Mouse (Mus musculus): ENCODE measurements around the gene Tspan8. TPM values are rescaled to one million over a fixed set of nuclear protein-coding genes. Genes with fewer than 3 reads are reported as not detected.

Gene Tspan8
- 1.2 and 1.3 TPM in 2 replicates for polyA plus RNA-seq (2012; ENCODE audit: insufficient read depth, insufficient read length, missing spikeins)

DNA sequence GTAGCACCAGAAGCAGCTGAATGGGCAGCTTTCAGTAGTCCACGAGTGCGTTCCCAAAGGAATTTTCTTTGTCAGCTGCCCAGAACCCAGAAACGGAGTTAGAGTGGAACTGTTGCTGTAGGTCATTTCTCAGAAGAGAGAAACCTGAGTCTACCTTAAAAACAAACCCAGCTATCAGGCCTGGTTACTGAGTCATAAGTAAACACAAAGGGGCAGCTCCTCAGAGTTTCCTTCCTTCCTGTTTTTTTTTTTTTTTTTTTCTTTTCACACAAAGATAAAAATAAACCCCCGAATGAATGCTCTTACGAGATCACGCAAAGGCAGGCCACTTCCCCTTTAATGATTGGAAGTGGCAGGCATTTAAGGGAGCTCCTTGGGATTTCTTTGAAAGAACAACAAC, at the start of gene Tspan8:
TSS of gene Tspan8 (plus strand) at position 322 of the 400 bp plus-strand sequence.
- TF ChIP-seq CTCF (IDR thresholded peaks at IDR 0.05; ENCODE audit: low read depth, low read length) (no peak), POLR2A (IDR thresholded peaks at IDR 0.05; ENCODE audit: borderline replicate concordance, low read depth, low read length) (no peak)
- H3K4me1 ChIP-seq (ENCODE audit: control insufficient read depth, insufficient read depth, low read length) = peaks cover 17% of the 10 kb centered on the region
- H3K4me3 ChIP-seq (ENCODE audit: insufficient read depth, low read length) = no peak within 1 kb of the TSS
- peak within 1 kb of the TSS; percentile 50 for H3K27ac ChIP-seq (ENCODE audit: insufficient read depth, low read depth, low read length)

- Histone ChIP-seq H3K4me1 (ENCODE audit: control insufficient read depth, insufficient read depth, low read length) (no peaks in the 10 kb centered on the region), H3K27ac (ENCODE audit: insufficient read depth, low read depth, low read length) (no peak overlapping the region), H3K4me3 (ENCODE audit: insufficient read depth, low read length) (no peak overlapping the region)
- no peak for TF ChIP-seq POLR2A (IDR thresholded peaks at IDR 0.05; ENCODE audit: borderline replicate concordance, low read depth, low read length)
- TF ChIP-seq CTCF (IDR thresholded peaks at IDR 0.05; ENCODE audit: low read depth, low read length) = no peak
These were observed 46.6 kb upstream of the Tspan8 start for GRCm38 (mm10) chr10:115770032-115770431.

GRCm38 (mm10) chr10:115774451-115774850, 42.2 kb upstream of the Tspan8 start:
- H3K4me1 ChIP-seq (ENCODE audit: control insufficient read depth, insufficient read depth, low read length) = no peaks in the 10 kb centered on the region
- no peak overlapping the region for H3K4me3 ChIP-seq (ENCODE audit: insufficient read depth, low read length)
- no peak for TF ChIP-seq CTCF (IDR thresholded peaks at IDR 0.05; ENCODE audit: low read depth, low read length)
- no peak for TF ChIP-seq POLR2A (IDR thresholded peaks at IDR 0.05; ENCODE audit: borderline replicate concordance, low read depth, low read length)
- no peak overlapping the region for H3K27ac ChIP-seq (ENCODE audit: insufficient read depth, low read depth, low read length)

GRCm38 (mm10) chr10:115775945-115776905, 40.4 kb upstream of the Tspan8 start:
- no peak overlapping the region for H3K4me3 ChIP-seq (ENCODE audit: insufficient read depth, low read length)
- no peak overlapping the region for H3K27ac ChIP-seq (ENCODE audit: insufficient read depth, low read depth, low read length)
- TF ChIP-seq POLR2A (IDR thresholded peaks at IDR 0.05; ENCODE audit: borderline replicate concordance, low read depth, low read length) (no peak), CTCF (IDR thresholded peaks at IDR 0.05; ENCODE audit: low read depth, low read length) (no peak)
- no peaks in the 10 kb centered on the region for H3K4me1 ChIP-seq (ENCODE audit: control insufficient read depth, insufficient read depth, low read length)

- H3K27ac ChIP-seq (ENCODE audit: insufficient read depth, low read depth, low read length) = no peak overlapping the region
- no peak overlapping the region for H3K4me3 ChIP-seq (ENCODE audit: insufficient read depth, low read length)
- no peaks in the 10 kb centered on the region for H3K4me1 ChIP-seq (ENCODE audit: control insufficient read depth, insufficient read depth, low read length)
- TF ChIP-seq CTCF (IDR thresholded peaks at IDR 0.05; ENCODE audit: low read depth, low read length) (no peak), POLR2A (IDR thresholded peaks at IDR 0.05; ENCODE audit: borderline replicate concordance, low read depth, low read length) (no peak)
These were observed 39.3 kb upstream of the Tspan8 start for GRCm38 (mm10) chr10:115777366-115777765.

- TF ChIP-seq POLR2A (IDR thresholded peaks at IDR 0.05; ENCODE audit: borderline replicate concordance, low read depth, low read length) = no peak
- no peak for TF ChIP-seq CTCF (IDR thresholded peaks at IDR 0.05; ENCODE audit: low read depth, low read length)
- no peak overlapping the region for H3K27ac ChIP-seq (ENCODE audit: insufficient read depth, low read depth, low read length)
- no peak overlapping the region for H3K4me3 ChIP-seq (ENCODE audit: insufficient read depth, low read length)
- no peaks in the 10 kb centered on the region for H3K4me1 ChIP-seq (ENCODE audit: control insufficient read depth, insufficient read depth, low read length)
These were observed 38.0 kb upstream of the Tspan8 start for GRCm38 (mm10) chr10:115778624-115779023.

DNA sequence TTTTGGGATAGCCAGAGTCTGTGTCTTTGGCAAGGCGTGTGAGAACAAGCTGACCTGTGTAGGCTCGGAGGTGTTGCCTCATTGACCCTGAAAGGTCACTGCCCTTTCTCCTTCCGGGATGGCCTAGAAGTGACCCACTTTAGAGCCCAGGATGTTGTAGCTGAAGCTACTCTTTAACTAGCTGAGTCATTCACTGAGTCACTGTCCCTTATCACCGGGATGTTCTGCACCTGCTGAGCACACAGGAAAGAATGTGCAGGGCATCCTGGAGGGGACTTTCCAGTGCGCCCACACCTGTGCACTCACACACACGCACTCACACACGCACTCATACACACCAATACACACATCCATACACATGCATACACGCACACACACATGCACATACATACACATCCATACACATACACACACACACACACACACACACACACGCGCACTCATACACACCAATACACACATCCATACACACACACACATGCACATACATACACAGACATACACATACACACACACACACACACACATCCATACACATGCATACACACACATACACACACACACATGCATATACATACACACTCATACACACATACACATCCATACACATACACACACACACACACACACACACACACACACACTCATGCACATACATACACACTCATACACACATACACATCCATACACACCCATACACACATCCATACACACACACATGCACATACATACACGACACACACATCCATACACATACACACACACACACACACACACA, 36.2 kb upstream of the Tspan8 start:
- Histone ChIP-seq H3K4me1 (ENCODE audit: control insufficient read depth, insufficient read depth, low read length) (no peaks in the 10 kb centered on the region), H3K4me3 (ENCODE audit: insufficient read depth, low read length) (no peak overlapping the region), H3K27ac (ENCODE audit: insufficient read depth, low read depth, low read length) (no peak overlapping the region)
- TF ChIP-seq POLR2A (IDR thresholded peaks at IDR 0.05; ENCODE audit: borderline replicate concordance, low read depth, low read length) (no peak), CTCF (IDR thresholded peaks at IDR 0.05; ENCODE audit: low read depth, low read length) (no peak)

GRCm38 (mm10) chr10:115783232-115783631, 33.4 kb upstream of the Tspan8 start:
- no peak for TF ChIP-seq POLR2A (IDR thresholded peaks at IDR 0.05; ENCODE audit: borderline replicate concordance, low read depth, low read length)
- no peak for TF ChIP-seq CTCF (IDR thresholded peaks at IDR 0.05; ENCODE audit: low read depth, low read length)
- Histone ChIP-seq H3K4me1 (ENCODE audit: control insufficient read depth, insufficient read depth, low read length) (no peaks in the 10 kb centered on the region), H3K27ac (ENCODE audit: insufficient read depth, low read depth, low read length) (no peak overlapping the region), H3K4me3 (ENCODE audit: insufficient read depth, low read length) (no peak overlapping the region)

DNA sequence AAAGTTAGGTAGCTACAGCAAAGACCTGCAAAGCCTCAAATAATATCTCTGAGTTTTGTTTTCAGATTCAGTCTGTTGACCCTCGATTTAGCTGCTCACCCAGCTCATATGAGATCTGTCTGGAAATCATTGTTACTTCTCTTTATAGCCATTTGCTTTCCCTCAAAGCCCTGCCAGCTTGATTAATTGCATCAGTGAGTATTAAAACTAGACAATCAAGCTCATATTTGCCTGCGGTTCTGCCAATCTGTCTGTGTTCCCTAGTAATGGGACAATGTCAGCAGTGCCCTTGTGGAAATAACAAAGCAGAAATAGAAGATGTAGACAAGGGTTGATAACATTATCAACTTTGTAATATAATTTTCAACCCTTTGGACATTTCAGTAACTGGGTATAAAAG, 25.8 kb upstream of the Tspan8 start:
- no peak overlapping the region for H3K27ac ChIP-seq (ENCODE audit: insufficient read depth, low read depth, low read length)
- H3K4me3 ChIP-seq (ENCODE audit: insufficient read depth, low read length) = no peak overlapping the region
- H3K4me1 ChIP-seq (ENCODE audit: control insufficient read depth, insufficient read depth, low read length) = no peaks in the 10 kb centered on the region
- TF ChIP-seq POLR2A (IDR thresholded peaks at IDR 0.05; ENCODE audit: borderline replicate concordance, low read depth, low read length) (no peak), CTCF (IDR thresholded peaks at IDR 0.05; ENCODE audit: low read depth, low read length) (no peak)

Data from bone marrow macrophage, adult 2 months (primary cell).